Mouse (Mus musculus): ENCODE data around the gene Ubac2. TPM values are rescaled to one million over a fixed set of nuclear protein-coding genes. Genes with fewer than 3 reads are reported as not detected.

The Ubac2 gene
- polyA plus RNA-seq, 1 experiment from 2014 or later: 48.9 TPM

DNA sequence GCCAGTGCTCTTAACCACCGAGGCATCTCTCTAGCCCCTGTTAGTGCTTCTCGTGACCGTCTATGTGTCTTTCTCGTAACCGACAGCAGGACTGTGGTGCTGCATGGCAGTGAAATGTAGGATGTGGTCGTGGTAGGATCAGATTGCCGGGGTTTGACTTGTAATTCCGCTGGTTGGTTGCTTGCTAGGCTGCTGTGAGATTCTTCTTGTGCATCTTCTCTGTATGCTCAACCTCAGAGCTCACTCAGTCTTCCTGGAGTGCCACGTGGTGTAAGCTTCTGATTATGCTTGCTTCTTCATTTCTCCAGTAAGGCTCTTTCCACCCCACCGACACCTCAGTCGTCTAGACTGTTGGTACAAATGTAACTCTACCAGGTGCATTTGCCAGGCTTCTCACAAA lies 20.1 kb downstream of the Ubac2 start:
- H3K4me2 ChIP-seq (ENCODE audit: low read length): no peak overlapping the region
- H3K27ac ChIP-seq (ENCODE audit: low read depth, low read length): no peak overlapping the region
- H3K9me3 ChIP-seq (ENCODE audit: control insufficient read depth, low read length): no peaks in the 10 kb centered on the region
- H3K4me1 ChIP-seq (ENCODE audit: control insufficient read depth, insufficient read depth, low read depth, low read length): no peaks in the 10 kb centered on the region; the same call in 1 of the 2 replicates
- H3K4me3 ChIP-seq (ENCODE audit: low read length): no peak overlapping the region
- WGBS: 86% methylated on average over 11 of the region's 11 CpGs
- H3K9ac ChIP-seq (ENCODE audit: low read depth, low read length): no peak overlapping the region
- ATAC-seq: no peak
- 0 out of 2 replicates have a peak, but pooled peaks cover 2% of the 10 kb centered on the region for H3K36me3 ChIP-seq (ENCODE audit: control insufficient read depth, insufficient read depth, low read length)
- H3K27me3 ChIP-seq (replicated peaks; ENCODE audit: control insufficient read depth, insufficient read depth, low read length): no peaks in the 10 kb centered on the region

DNA sequence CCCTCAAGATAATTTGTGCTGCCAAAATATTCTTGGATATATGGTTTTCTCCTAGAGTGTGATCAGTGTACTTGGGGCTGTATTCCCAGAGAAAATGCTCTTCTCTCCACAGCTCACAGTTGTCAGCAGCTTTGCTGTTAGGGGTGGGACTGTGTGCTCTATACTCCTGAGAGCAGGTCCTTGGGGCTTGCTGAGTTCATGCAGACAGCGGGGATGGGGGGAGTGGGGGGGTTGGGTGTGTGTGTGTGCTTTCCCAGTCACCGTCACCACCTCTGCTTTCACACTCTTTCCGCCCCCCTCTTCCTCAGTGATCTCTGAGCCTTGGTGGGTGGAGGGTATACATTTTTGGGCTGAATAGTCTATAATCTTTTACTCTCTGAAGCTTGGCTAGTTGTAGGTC lies 20.7 kb downstream of the Ubac2 start:
- Histone ChIP-seq H3K4me3 (ENCODE audit: low read length) (no peak overlapping the region), H3K27me3 (replicated peaks; ENCODE audit: control insufficient read depth, insufficient read depth, low read length) (no peaks in the 10 kb centered on the region), H3K36me3 (ENCODE audit: control insufficient read depth, insufficient read depth, low read length) (0 out of 2 replicates have a peak, but pooled peaks cover 2% of the 10 kb centered on the region), H3K9ac (ENCODE audit: low read depth, low read length) (no peak overlapping the region), H3K4me1 (ENCODE audit: control insufficient read depth, insufficient read depth, low read depth, low read length) (no peaks in the 10 kb centered on the region; the same call in 1 of the 2 replicates), H3K9me3 (ENCODE audit: control insufficient read depth, low read length) (no peaks in the 10 kb centered on the region), H3K27ac (ENCODE audit: low read depth, low read length) (no peak overlapping the region), H3K4me2 (ENCODE audit: low read length) (no peak overlapping the region)
- no peak for ATAC-seq
- WGBS: 87% methylated on average over 3 of the region's 3 CpGs

DNA sequence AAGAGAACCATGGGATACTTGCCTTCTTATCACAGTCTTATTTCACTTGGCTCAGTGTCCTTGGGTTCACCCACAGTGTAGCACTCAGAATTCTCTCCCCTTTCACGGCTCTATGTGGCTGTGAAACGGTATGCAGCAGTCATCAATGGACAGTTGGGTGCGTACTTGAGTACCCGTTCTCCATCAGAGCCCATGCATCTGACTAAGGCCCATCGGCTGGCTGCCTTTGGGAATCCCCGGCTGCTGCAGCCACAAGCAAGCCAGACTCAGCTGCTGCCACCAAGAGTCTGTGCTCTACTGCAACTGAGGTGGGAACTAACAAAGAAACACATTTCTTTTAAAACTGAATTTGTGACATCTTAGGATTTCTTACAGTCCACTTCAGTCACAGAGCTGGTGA lies 23.1 kb downstream of the Ubac2 start:
- no peaks in the 10 kb centered on the region; the same call in 1 of the 2 replicates for H3K4me1 ChIP-seq (ENCODE audit: control insufficient read depth, insufficient read depth, low read depth, low read length)
- ATAC-seq: no peak
- H3K9me3 ChIP-seq (ENCODE audit: control insufficient read depth, low read length): no peaks in the 10 kb centered on the region
- no peak overlapping the region for H3K9ac ChIP-seq (ENCODE audit: low read depth, low read length)
- H3K4me2 ChIP-seq (ENCODE audit: low read length): no peak overlapping the region
- H3K27ac ChIP-seq (ENCODE audit: low read depth, low read length): no peak overlapping the region
- 0 out of 2 replicates have a peak, but pooled peaks cover 2% of the 10 kb centered on the region for H3K36me3 ChIP-seq (ENCODE audit: control insufficient read depth, insufficient read depth, low read length)
- WGBS: 93% methylated on average over 6 of the region's 6 CpGs
- no peak overlapping the region for H3K4me3 ChIP-seq (ENCODE audit: low read length)
- H3K27me3 ChIP-seq (replicated peaks; ENCODE audit: control insufficient read depth, insufficient read depth, low read length): no peaks in the 10 kb centered on the region

DNA sequence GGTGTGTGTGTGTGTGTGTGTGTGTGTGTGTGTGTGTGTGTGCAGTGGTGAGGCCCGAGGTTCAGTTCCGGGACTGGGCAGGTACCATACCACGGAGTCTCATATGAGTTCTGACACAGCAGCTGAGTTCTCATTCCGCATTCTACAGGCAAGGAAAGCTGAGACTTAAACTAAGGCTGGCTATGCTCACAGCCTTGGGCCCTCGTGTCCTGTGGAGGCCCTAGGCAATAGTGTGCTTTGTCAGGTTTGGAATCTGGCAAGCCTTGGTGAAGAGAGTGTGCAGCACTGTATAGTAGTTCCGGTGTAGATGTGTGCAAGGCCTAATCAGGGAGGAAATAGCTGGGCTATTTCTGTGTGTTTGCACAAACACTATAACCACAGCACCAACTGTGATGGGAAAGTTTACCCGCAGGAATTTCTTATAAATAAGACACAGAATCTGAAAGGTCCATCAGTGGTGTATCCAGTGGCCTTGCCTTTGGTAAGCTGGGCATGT lies 25.0 kb downstream of the Ubac2 start:
- Histone ChIP-seq H3K36me3 (ENCODE audit: control insufficient read depth, insufficient read depth, low read length) (peaks cover 7% of the 10 kb centered on the region; the same call in 1 of the 2 replicates), H3K4me1 (ENCODE audit: control insufficient read depth, insufficient read depth, low read depth, low read length) (no peaks in the 10 kb centered on the region; the same call in 1 of the 2 replicates), H3K27me3 (replicated peaks; ENCODE audit: control insufficient read depth, insufficient read depth, low read length) (no peaks in the 10 kb centered on the region), H3K4me2 (ENCODE audit: low read length) (no peak overlapping the region), H3K9me3 (ENCODE audit: control insufficient read depth, low read length) (no peaks in the 10 kb centered on the region), H3K9ac (ENCODE audit: low read depth, low read length) (no peak overlapping the region), H3K4me3 (ENCODE audit: low read length) (no peak overlapping the region), H3K27ac (ENCODE audit: low read depth, low read length) (no peak overlapping the region)
- ATAC-seq: no peak
- 94% methylated on average over 7 of the region's 7 CpGs for WGBS

DNA sequence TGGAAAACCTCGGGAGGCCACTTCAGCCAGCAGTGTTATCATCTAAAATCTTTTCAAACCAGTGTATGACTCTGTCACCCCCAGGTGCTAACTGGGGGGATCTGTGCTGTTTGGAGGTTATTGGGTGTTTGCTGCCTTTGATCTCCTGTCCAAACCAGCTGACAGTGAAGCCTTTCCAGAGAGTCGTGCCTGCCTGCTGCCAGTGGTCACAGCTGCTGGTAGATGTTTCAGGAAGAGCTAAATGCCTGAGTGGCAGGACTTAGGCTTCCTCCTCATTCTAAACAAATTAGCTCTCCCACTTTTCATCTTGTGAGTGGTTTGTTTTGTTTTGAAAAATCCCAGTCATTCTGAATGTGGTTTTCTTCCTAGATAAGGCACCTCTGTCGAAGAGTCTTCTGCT lies 26.3 kb downstream of the Ubac2 start:
- H3K9me3 ChIP-seq (ENCODE audit: control insufficient read depth, low read length): no peaks in the 10 kb centered on the region
- no peaks in the 10 kb centered on the region for H3K27me3 ChIP-seq (replicated peaks; ENCODE audit: control insufficient read depth, insufficient read depth, low read length)
- H3K4me3 ChIP-seq (ENCODE audit: low read length): no peak overlapping the region
- no peak overlapping the region for H3K9ac ChIP-seq (ENCODE audit: low read depth, low read length)
- no peak for ATAC-seq
- no peaks in the 10 kb centered on the region for H3K4me1 ChIP-seq (ENCODE audit: control insufficient read depth, insufficient read depth, low read depth, low read length)
- peaks cover 8% of the 10 kb centered on the region; the same call in 1 of the 2 replicates for H3K36me3 ChIP-seq (ENCODE audit: control insufficient read depth, insufficient read depth, low read length)
- WGBS: 63% methylated on average over 3 of the region's 3 CpGs
- no peak overlapping the region for H3K27ac ChIP-seq (ENCODE audit: low read depth, low read length)
- no peak overlapping the region for H3K4me2 ChIP-seq (ENCODE audit: low read length)

DNA sequence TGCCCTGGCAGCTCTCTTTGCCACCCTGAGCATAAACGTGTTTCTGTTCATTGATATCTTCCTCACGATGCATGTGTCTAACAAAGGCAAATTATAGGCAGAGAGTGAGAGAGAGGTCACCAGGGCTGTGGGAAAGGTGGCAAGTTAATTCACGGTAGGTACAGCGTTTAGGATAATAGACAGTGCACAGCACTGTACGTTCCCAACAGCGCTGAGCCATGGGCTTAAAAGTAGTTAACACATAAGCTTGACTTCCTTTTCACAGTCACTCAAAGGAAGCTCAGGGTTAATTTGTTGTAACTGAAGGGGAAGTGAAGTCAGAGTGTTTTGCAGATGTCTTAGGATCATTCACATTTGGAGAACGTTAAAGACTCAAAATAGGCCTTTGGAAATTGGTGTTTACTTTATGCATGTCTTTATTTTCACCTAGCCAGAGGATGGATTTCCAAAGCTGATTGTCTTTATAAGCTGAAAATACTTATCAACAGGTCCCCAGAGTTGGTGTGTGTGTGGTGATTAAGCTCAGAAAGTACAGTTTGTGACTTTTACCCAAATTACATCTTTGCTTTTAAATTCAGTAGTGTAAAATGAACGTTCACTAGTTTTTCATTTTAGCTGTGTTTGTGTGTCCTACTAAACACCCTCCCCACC lies 28.0 kb downstream of the Ubac2 start:
- no peak for ATAC-seq
- H3K36me3 ChIP-seq (ENCODE audit: control insufficient read depth, insufficient read depth, low read length): peaks cover 8% of the 10 kb centered on the region; the same call in 1 of the 2 replicates
- 87% methylated on average over 8 of the region's 8 CpGs for WGBS
- H3K9ac ChIP-seq (ENCODE audit: low read depth, low read length): no peak overlapping the region
- H3K27ac ChIP-seq (ENCODE audit: low read depth, low read length): no peak overlapping the region
- H3K4me2 ChIP-seq (ENCODE audit: low read length): no peak overlapping the region
- H3K4me3 ChIP-seq (ENCODE audit: low read length): no peak overlapping the region
- H3K9me3 ChIP-seq (ENCODE audit: control insufficient read depth, low read length): no peaks in the 10 kb centered on the region
- H3K27me3 ChIP-seq (replicated peaks; ENCODE audit: control insufficient read depth, insufficient read depth, low read length): no peaks in the 10 kb centered on the region
- H3K4me1 ChIP-seq (ENCODE audit: control insufficient read depth, insufficient read depth, low read depth, low read length): no peaks in the 10 kb centered on the region

DNA sequence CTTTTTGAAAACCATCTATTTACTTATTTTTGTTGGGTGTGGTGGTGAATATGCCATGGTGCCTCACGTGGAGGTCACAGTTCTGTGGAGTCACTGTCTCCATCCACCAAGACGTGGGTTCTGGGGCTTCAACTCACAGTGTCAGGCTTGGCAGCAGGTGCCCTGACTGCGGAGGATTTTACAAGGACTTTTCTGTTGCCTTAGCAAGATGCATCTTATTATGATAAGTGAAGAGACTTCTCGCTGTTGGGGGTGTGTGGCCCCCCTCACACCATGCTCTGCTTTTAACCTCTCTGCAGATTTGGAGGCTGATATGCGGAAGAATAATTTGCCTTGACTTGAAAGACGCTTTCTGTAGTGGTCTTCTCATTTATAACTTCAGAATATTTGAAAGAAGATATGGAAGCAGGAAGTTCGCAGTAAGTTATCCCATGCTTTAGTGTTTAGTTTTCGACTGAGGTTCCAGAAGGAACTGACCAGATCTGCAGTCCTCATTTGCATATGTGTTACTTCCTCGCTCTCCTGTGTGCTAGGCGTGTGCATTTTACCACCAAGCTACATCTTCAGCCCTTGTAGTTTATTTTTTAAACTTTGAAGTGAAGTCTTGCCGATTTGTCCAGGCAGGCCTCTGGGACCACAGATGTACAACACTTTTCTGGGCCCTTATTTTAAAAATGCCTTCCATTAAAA lies 28.7 kb downstream of the Ubac2 start:
- ATAC-seq: no peak
- Histone ChIP-seq H3K27me3 (replicated peaks; ENCODE audit: control insufficient read depth, insufficient read depth, low read length) (no peaks in the 10 kb centered on the region), H3K4me2 (ENCODE audit: low read length) (no peak overlapping the region), H3K9me3 (ENCODE audit: control insufficient read depth, low read length) (no peaks in the 10 kb centered on the region), H3K4me1 (ENCODE audit: control insufficient read depth, insufficient read depth, low read depth, low read length) (no peaks in the 10 kb centered on the region), H3K4me3 (ENCODE audit: low read length) (no peak overlapping the region), H3K9ac (ENCODE audit: low read depth, low read length) (no peak overlapping the region), H3K36me3 (ENCODE audit: control insufficient read depth, insufficient read depth, low read length) (peaks cover 9% of the 10 kb centered on the region), H3K27ac (ENCODE audit: low read depth, low read length) (no peak overlapping the region)
- WGBS: 92% methylated on average over 11 of the region's 11 CpGs

DNA sequence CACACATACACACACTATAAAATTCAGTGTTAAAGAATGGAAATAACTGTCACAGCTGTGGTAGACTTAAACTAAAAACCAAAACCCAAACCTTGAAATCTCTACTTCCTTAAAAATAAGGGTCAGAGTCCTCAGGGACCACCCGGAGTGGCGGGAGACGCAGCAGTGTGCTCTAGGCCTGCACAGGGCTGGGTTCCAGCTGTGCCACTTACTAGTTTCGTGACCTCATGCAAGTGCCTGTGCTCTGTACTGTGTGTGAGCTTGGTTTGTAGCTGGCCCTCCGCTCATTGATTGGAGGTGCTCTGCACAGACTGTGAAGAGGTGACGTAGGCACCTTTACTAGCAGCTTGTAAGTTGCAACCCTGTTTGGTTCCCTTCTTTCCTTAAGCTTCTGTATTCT lies 31.4 kb downstream of the Ubac2 start:
- WGBS: 94% methylated on average over 6 of the region's 6 CpGs

DNA sequence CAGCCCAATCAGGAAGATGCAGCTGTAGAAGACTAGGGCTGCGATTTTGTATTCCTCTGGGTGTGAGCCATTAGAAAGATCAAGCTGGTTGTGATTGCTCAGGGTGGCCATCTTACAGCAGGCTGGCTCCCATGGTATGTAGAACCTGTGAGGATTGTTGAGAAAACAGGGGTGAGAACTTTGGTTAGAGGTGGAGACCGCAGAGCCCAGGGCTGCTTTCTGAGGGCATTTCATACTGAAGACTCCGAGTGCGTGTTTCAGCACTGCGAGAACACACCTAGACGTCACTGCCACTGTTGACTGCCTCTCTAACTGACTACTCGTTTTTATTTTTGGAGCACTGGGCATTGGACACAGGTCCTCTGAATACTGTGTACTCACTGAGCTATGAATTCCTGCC lies 34.1 kb downstream of the Ubac2 start:
- Histone ChIP-seq H3K4me2 (ENCODE audit: low read length) (no peak overlapping the region), H3K4me1 (ENCODE audit: control insufficient read depth, insufficient read depth, low read depth, low read length) (no peaks in the 10 kb centered on the region), H3K9me3 (ENCODE audit: control insufficient read depth, low read length) (no peaks in the 10 kb centered on the region), H3K9ac (ENCODE audit: low read depth, low read length) (no peak overlapping the region), H3K27me3 (replicated peaks; ENCODE audit: control insufficient read depth, insufficient read depth, low read length) (no peaks in the 10 kb centered on the region), H3K36me3 (ENCODE audit: control insufficient read depth, insufficient read depth, low read length) (peaks cover 11% of the 10 kb centered on the region), H3K27ac (ENCODE audit: low read depth, low read length) (no peak overlapping the region), H3K4me3 (ENCODE audit: low read length) (no peak overlapping the region)
- 94% methylated on average over 7 of the region's 7 CpGs for WGBS
- ATAC-seq: no peak

More for the DNA sequence above, 31.4 kb downstream of the Ubac2 start:
- H3K9ac ChIP-seq (ENCODE audit: low read depth, low read length): no peak overlapping the region
- H3K36me3 ChIP-seq (ENCODE audit: control insufficient read depth, insufficient read depth, low read length): peaks cover 11% of the 10 kb centered on the region
- ATAC-seq: no peak
- no peaks in the 10 kb centered on the region for H3K9me3 ChIP-seq (ENCODE audit: control insufficient read depth, low read length)
- no peaks in the 10 kb centered on the region for H3K4me1 ChIP-seq (ENCODE audit: control insufficient read depth, insufficient read depth, low read depth, low read length)
- no peak overlapping the region for H3K4me3 ChIP-seq (ENCODE audit: low read length)
- H3K27me3 ChIP-seq (replicated peaks; ENCODE audit: control insufficient read depth, insufficient read depth, low read length): no peaks in the 10 kb centered on the region
- no peak overlapping the region for H3K4me2 ChIP-seq (ENCODE audit: low read length)
- no peak overlapping the region for H3K27ac ChIP-seq (ENCODE audit: low read depth, low read length)
